ENCODE assay signal across 8 mouse cellular contexts in the genomic region with DNA sequence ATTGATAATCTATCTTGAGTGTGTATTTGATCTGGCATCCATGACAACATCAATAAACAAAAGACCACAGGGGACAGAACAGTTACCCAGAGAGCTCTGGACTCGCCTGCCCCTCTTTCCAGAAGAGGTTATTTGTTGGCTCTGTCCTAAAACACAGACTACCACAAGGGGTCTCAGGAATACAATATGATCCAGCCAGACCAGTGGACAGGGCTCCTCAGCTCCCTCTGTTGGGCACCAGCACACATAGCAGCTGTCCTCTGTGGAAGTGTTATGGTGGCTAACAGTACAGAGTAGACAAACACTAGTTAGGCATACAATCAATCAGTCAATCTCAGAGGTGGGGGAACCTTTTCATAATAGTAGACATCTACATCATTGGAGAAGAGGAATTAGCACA. TPM values are rescaled to one million over a fixed set of nuclear protein-coding genes. Genes with fewer than 3 reads are reported as not detected.
DNase-seq lines count a peak whose midpoint lies in the region; ATAC-seq and TF ChIP-seq lines count a peak whose summit lies in the region.

No protein-coding gene starts in this region.

- H3K4me1 ChIP-seq in MEL (ENCODE audit: control insufficient read depth in 1 of 2, insufficient read depth in 2 of 2, low read length in 2 of 2) = no peaks in the 10 kb centered on the region
- no peaks in the 10 kb centered on the region for H3K4me1 ChIP-seq in liver, embryonic 13.5 days (replicated peaks)

- peak; percentile 85 to 100 (median 92) for TF ChIP-seq CTCF in MEL (IDR thresholded peaks at IDR 0.05 in 2 of 3, conservative IDR thresholded peaks at IDR 0.05 in 1 of 3; ENCODE audit: control insufficient read depth in 1 of 3, insufficient read depth in 1 of 3, low read depth in 2 of 3, low read length in 3 of 3, poor library complexity in 1 of 3, severe bottlenecking in 1 of 3)

- no peak for TF ChIP-seq POLR2A in MEL (IDR thresholded peaks at IDR 0.05; ENCODE audit: control insufficient read depth in 1 of 2, insufficient read depth in 1 of 2, low read depth in 1 of 2, low read length in 2 of 2, poor library complexity in 1 of 2)

- no peak overlapping the region for H3K4me3 ChIP-seq in MEL (ENCODE audit: control insufficient read depth in 1 of 2, insufficient read depth in 1 of 2, low read depth in 2 of 2, low read length in 2 of 2)
- no peak overlapping the region for H3K4me3 ChIP-seq in liver, embryonic 13.5 days (replicated peaks)

- peak; percentile 20; the same call in 1 of the 2 replicates for ATAC-seq in liver, embryonic 13.5 days (ENCODE audit: low read depth)

- no peak overlapping the region for H3K9ac ChIP-seq in MEL (ENCODE audit: control insufficient read depth, low read depth, low read length, poor library complexity, severe bottlenecking)
- no peak overlapping the region for H3K9ac ChIP-seq in liver, embryonic 13.5 days

- peaks cover 0 to 6% of the 10 kb centered on the region in 2 experiments; a peak in 2 of 4 replicates for H3K36me3 ChIP-seq in MEL (ENCODE audit: control insufficient read depth in 1 of 2, insufficient read depth in 2 of 2, low read length in 2 of 2)
- H3K36me3 ChIP-seq in liver, embryonic 13.5 days = no peaks in the 10 kb centered on the region

- no peaks in the 10 kb centered on the region for H3K79me2 ChIP-seq in MEL (ENCODE audit: control insufficient read depth, insufficient read depth, low read length, poor library complexity)

- H3K27me3 ChIP-seq in MEL (ENCODE audit: control insufficient read depth in 1 of 2, insufficient read depth in 2 of 2, low read length in 2 of 2) = peaks cover 1 to 11% of the 10 kb centered on the region in 2 experiments; a peak in 3 of 4 replicates
- peaks cover 3% of the 10 kb centered on the region; the same call in 1 of the 2 replicates for H3K27me3 ChIP-seq in liver, embryonic 13.5 days

- TF ChIP-seq EP300 in MEL (IDR thresholded peaks at IDR 0.05; ENCODE audit: low read depth in 1 of 2, low read length in 2 of 2) = no peak

- intact Hi-C loops in heart, postnatal 14 days (cut with DNase I) = loop anchor here (2.0 to 5.0 kb wide), 2 partner anchors 186 to 280 kb away; no protein-coding TSS in a partner anchor

- H3K9me3 ChIP-seq in MEL (replicated peaks; ENCODE audit: insufficient read depth, low read length) = no peaks in the 10 kb centered on the region
- no peaks in the 10 kb centered on the region for H3K9me3 ChIP-seq in liver, embryonic 13.5 days (replicated peaks)

- DNase-seq in layer of hippocampus, postnatal 10 days (ENCODE audit: low spot score in 2 of 2) = peak; percentile 51 to 58
- no peak for DNase-seq in layer of hippocampus, postnatal 36 days
- peak; percentile 73 for DNase-seq in MEL (ENCODE audit: low read depth, low spot score)
- DNase-seq in cerebellum, postnatal 14 days = peak; percentile 71 to 75
- peak; percentile 58 to 72 for DNase-seq in heart, postnatal 14 days
- peak; percentile 23 for DNase-seq in liver, embryonic 13.5 days
- peak; percentile 50 for DNase-seq in retina, postnatal 7 days (ENCODE audit: low read depth, low spot score)
- no peak for DNase-seq in right cerebral cortex, adult 2 months (ENCODE audit: low spot score in 2 of 2)

- 6% methylated on average over 1 of the region's 1 CpGs for WGBS in liver, embryonic 13.5 days (ENCODE audit: insufficient replicate concordance)

- TF ChIP-seq RAD21 in MEL (IDR thresholded peaks at IDR 0.05; ENCODE audit: low read depth, low read length) = peak; percentile 76

- H3K4me2 ChIP-seq in liver, embryonic 13.5 days = no peak overlapping the region

- no peak overlapping the region for H3K27ac ChIP-seq in MEL (ENCODE audit: control insufficient read depth, low read depth, low read length)
- no peak overlapping the region for H3K27ac ChIP-seq in liver, embryonic 13.5 days

TF ChIP-seq in MEL, 35 proteins besides CTCF, POLR2A, EP300 and RAD21:
- peak; percentile 97 for TF ChIP-seq SMC3 (IDR thresholded peaks at IDR 0.05; ENCODE audit: low read depth, low read length)
- TF ChIP-seq ZC3H11A (IDR thresholded peaks at IDR 0.05; ENCODE audit: low read depth, low read length) = peak; percentile 81
- no peak for TF ChIP-seq NELFE (IDR thresholded peaks at IDR 0.05; ENCODE audit: low read depth, low read length)
TF ChIP-seq in MEL: peak in this region for 2.

RNA-seq across cellular contexts. Expression of gene Atxn1, which starts 12.1 kb away (rescaled TPM):
- total RNA-seq in layer of hippocampus, postnatal 10 days (2021) = 10 to 100 TPM; 90.8 to 94.3 TPM
- total RNA-seq in layer of hippocampus, postnatal 36 days (2021) = 100 to 1,000 TPM; 126 to 156 TPM
- 0.39 and 0.98 TPM in 2 replicates for total RNA-seq in MEL (2012; rRNA removed)
- 1 to 10 TPM in 1 of 2 experiments, not detected in 1; 1.1 TPM for polyA plus RNA-seq in MEL (2012; ENCODE audit: insufficient read depth in 1 of 2, insufficient read length in 2 of 2, low read depth in 1 of 2, low replicate concordance in 2 of 2, missing spikeins in 1 of 2)
- 10 to 100 TPM; 43.3 to 46.1 TPM for total RNA-seq in heart, postnatal 14 days (2021)
- polyA plus RNA-seq in liver, embryonic 13.5 days (2015; fragmentation: Nextera tagmentation; extraction: Ambion mirVana) = 1.5 and 1.8 TPM in 2 replicates

Comparison
In these comparisons a context has a peak if more than half of its experiments do, and no peak if none do; other contexts are left out.
1. DNase-seq: peak in layer of hippocampus, postnatal 10 days (2 of 2), MEL (single experiment), cerebellum, postnatal 14 days (2 of 2), heart, postnatal 14 days (2 of 2), liver, embryonic 13.5 days (single experiment) and retina, postnatal 7 days (single experiment); none in layer of hippocampus, postnatal 36 days (0 of 2) and right cerebral cortex, adult 2 months (0 of 2).
2. RNA of gene Atxn1, which starts 12.1 kb away (total RNA-seq): 126 to 156 TPM in layer of hippocampus, postnatal 36 days, 90.8 to 94.3 TPM in layer of hippocampus, postnatal 10 days and 43.3 to 46.1 TPM in heart, postnatal 14 days; 0.39 to 0.98 TPM in MEL; every median in the first group is over 10 times any median in the second.